Mouse (Mus musculus): ENCODE results near the gene Kremen1. TPM values are rescaled to one million over a fixed set of nuclear protein-coding genes. Genes with fewer than 3 reads are reported as not detected.

Gene Kremen1
- total and polyA plus RNA-seq, 3 experiments, result 5.0 to 11.8 (median 7.3) TPM

- Histone ChIP-seq H3K9ac (ENCODE audit: insufficient read depth, low read depth) (no peak overlapping the region), H3K9me3 (replicated peaks; ENCODE audit: low read length) (peaks cover 2% of the 10 kb centered on the region)
Measured at GRCm38 (mm10) chr11:5258036-5258435, 3.3 kb downstream of the Kremen1 start.

GRCm38 (mm10) chr11:5257151-5257862, 4.1 kb downstream of the Kremen1 start:
- H3K27ac ChIP-seq (ENCODE audit: insufficient read depth, low read depth), result no peak overlapping the region
- H3K4me2 ChIP-seq (ENCODE audit: insufficient read depth, low read depth, poor library complexity, severe bottlenecking), result no peak overlapping the region
- DNase-seq (ENCODE audit: extremely low read depth), result no peak
- H3K27me3 ChIP-seq (replicated peaks), result peaks cover 11% of the 10 kb centered on the region
- H3K9ac ChIP-seq (ENCODE audit: insufficient read depth, low read depth), result no peak overlapping the region
- peaks cover 4 to 62% of the 10 kb centered on the region in 2 experiments for H3K4me1 ChIP-seq (ENCODE audit: control insufficient read depth in 1 of 2, insufficient read depth in 2 of 2)
- in situ Hi-C loops (cut with MboI; ENCODE audit: low pct_ligation_motif_present, low pct_unique_long_range_greater_than_20kb, low sequenced_read_pairs) (no loop called here), dilution Hi-C loops (cut with MboI; ENCODE audit: extremely low pct_ligation_motif_present, extremely low pct_unique_long_range_greater_than_20kb, low sequenced_read_pairs) (no loop called here)
- H3K9me3 ChIP-seq (replicated peaks; ENCODE audit: low read length), result peaks cover 2% of the 10 kb centered on the region
- no peaks in the 10 kb centered on the region for H3K36me3 ChIP-seq (replicated peaks in 1 of 2; ENCODE audit: control insufficient read depth in 1 of 2, insufficient read depth in 1 of 2, low read length in 1 of 2)
- H3K79me2 ChIP-seq (replicated peaks; ENCODE audit: control insufficient read depth, extremely low read depth, insufficient read depth, poor library complexity, severe bottlenecking), result no peaks in the 10 kb centered on the region
- H3K4me3 ChIP-seq (replicated peaks in 1 of 3; ENCODE audit: low read depth in 2 of 3, low read length in 2 of 3, poor library complexity in 1 of 3), result no peak overlapping the region
- TF ChIP-seq IRF4 (IDR thresholded peaks at IDR 0.05; ENCODE audit: low read depth, low read length) (no peak), ZMIZ1 (IDR thresholded peaks at IDR 0.05; ENCODE audit: low read depth, low read length) (no peak), MAX (IDR thresholded peaks at IDR 0.05; ENCODE audit: low read length) (no peak), SMC3 (IDR thresholded peaks at IDR 0.05; ENCODE audit: low read depth, low read length) (peak; percentile 19), MEF2A (IDR thresholded peaks at IDR 0.05; ENCODE audit: borderline replicate concordance, low read depth, low read length) (no peak), KAT2A (IDR thresholded peaks at IDR 0.05; ENCODE audit: insufficient replicate concordance, low read length) (no peak), ETS1 (conservative IDR thresholded peaks at IDR 0.05; ENCODE audit: low read depth, low read length) (no peak), ZNF384 (IDR thresholded peaks at IDR 0.05; ENCODE audit: low read depth, low read length) (no peak), POLR2AphosphoS2 (IDR thresholded peaks at IDR 0.05; ENCODE audit: low read depth, low read length) (no peak), CHD2 (IDR thresholded peaks at IDR 0.05; ENCODE audit: low read length) (no peak), CTCF (conservative IDR thresholded peaks at IDR 0.05 in 1 of 2, IDR thresholded peaks at IDR 0.05 in 1 of 2; ENCODE audit: low read depth in 2 of 2, low read length in 2 of 2) (peak in 1 of 2 experiments; percentile 30; a peak in 2 of 4 replicates), TCF12 (IDR thresholded peaks at IDR 0.05; ENCODE audit: low read depth, low read length) (no peak), ELF1 (IDR thresholded peaks at IDR 0.05; ENCODE audit: low read depth, low read length) (no peak), POLR2A (IDR thresholded peaks at IDR 0.05; ENCODE audit: low read depth, low read length) (no peak), USF2 (conservative IDR thresholded peaks at IDR 0.05; ENCODE audit: low read depth, low read length) (no peak), NRF1 (IDR thresholded peaks at IDR 0.05; ENCODE audit: low read depth, low read length) (no peak), MAFK (IDR thresholded peaks at IDR 0.05; ENCODE audit: insufficient replicate concordance, low read length) (no peak)

More at GRCm38 (mm10) chr11:5258036-5258435, 3.3 kb downstream of the Kremen1 start:
- H3K4me2 ChIP-seq (ENCODE audit: insufficient read depth, low read depth, poor library complexity, severe bottlenecking), result no peak overlapping the region
- no peaks in the 10 kb centered on the region for H3K79me2 ChIP-seq (replicated peaks; ENCODE audit: control insufficient read depth, extremely low read depth, insufficient read depth, poor library complexity, severe bottlenecking)
- DNase-seq (ENCODE audit: extremely low read depth), result no peak
- dilution Hi-C loops (cut with MboI; ENCODE audit: extremely low pct_ligation_motif_present, extremely low pct_unique_long_range_greater_than_20kb, low sequenced_read_pairs) (no loop called here), in situ Hi-C loops (cut with MboI; ENCODE audit: low pct_ligation_motif_present, low pct_unique_long_range_greater_than_20kb, low sequenced_read_pairs) (no loop called here)
- H3K27ac ChIP-seq (ENCODE audit: insufficient read depth, low read depth), result no peak overlapping the region
- peaks cover 11% of the 10 kb centered on the region for H3K27me3 ChIP-seq (replicated peaks)
- peaks cover 4 to 59% of the 10 kb centered on the region in 2 experiments for H3K4me1 ChIP-seq (ENCODE audit: control insufficient read depth in 1 of 2, insufficient read depth in 2 of 2)
- TF ChIP-seq MYC (IDR thresholded peaks at IDR 0.05; ENCODE audit: low read depth, low read length) (no peak), ETS1 (conservative IDR thresholded peaks at IDR 0.05; ENCODE audit: low read depth, low read length) (no peak)
- H3K4me3 ChIP-seq (replicated peaks in 1 of 3; ENCODE audit: low read depth in 2 of 3, low read length in 2 of 3, poor library complexity in 1 of 3), result no peak overlapping the region
- no peaks in the 10 kb centered on the region for H3K36me3 ChIP-seq (replicated peaks in 1 of 2; ENCODE audit: control insufficient read depth in 1 of 2, insufficient read depth in 1 of 2, low read length in 1 of 2)

All from CH12.LX (cell line).